Mouse (Mus musculus) large intestine, adult 2 months (tissue): ENCODE results near the gene Fosb. TPM values are rescaled to one million over a fixed set of nuclear protein-coding genes. Genes with fewer than 3 reads are reported as not detected.

Source experiments
- DNase-seq: peaks from one replicate; pipeline ENCODE4 v3.0.0-alpha.2; 2012; ENCODE audit warnings: low read depth, low spot score
- WGBS: fragments of 180-500 bp; shearing (Covaris S2); methylation state at CpG from one replicate; pipeline ENCODE4 v1.1.7; 2018; 5-methylcytosine and 5-hydroxymethylcytosine counted together
- polyA plus RNA-seq: library from polyadenylated mRNA; depleted of rRNA; stranded (reverse); fragments of >200 nt; gene quantifications from 2 replicates; pipeline ENCODE4 v1.2.3, GENCODE M21; 2012; rRNA removed

Fosb gene
- polyA plus RNA-seq, 1 experiment = 1.4 TPM

DNA sequence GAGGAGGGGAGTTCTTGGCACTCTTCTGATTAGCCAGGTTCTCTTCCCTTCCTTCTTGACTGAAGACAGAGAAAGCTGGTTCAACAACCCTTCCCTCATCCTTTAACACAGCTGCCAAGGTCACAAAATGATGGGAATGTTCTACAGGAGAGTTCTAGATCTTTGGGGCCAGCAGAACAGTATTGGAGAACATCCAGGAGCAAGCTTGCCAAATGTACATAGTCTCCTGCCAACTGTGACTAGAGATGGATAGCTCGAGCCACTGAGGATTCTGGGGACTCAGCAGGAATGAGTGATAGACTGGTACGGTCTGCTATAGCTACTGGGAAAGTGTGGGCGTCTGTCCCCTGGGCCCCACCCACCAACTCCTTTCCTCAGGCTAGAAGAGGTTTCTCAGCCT is 51.5 kb downstream of the Fosb start:
- 24% methylated on average over 3 of the region's 3 CpGs for WGBS

DNA sequence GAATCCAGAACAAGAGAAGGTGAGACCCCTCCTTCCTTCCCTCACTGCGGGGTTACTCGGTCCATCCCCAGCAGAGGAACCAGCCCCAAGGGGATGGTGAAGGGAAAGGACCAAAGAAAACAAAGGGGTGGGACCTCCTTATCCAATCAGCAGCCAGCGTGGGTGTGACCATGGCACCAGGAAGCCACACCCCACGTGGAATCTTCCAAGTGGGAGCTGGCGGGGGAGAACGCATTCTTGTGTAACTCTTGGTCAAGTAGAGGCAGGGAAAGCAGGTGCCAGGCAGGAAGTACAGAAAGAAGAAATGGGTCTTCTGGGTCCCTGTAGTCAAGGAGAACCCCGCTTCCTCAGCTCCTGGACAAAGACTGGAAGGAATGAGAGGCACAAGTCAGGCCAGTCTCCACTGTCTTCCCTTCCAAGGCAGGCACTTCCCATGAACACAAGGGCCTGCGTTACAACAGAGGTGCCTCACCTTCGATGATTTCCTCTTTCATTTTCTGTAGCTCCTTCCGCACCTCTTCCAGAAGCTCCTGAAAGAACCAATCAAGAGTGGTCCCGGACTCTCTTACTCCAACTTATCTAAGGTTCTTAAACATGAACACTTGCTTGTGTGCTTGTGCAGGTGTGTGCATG is 52.3 kb downstream of the Fosb start:
- DNase-seq = no peak
- 28% methylated on average over 11 of the region's 11 CpGs for WGBS

More for the DNA sequence above, 51.5 kb downstream of the Fosb start:
- no peak for DNase-seq

DNA sequence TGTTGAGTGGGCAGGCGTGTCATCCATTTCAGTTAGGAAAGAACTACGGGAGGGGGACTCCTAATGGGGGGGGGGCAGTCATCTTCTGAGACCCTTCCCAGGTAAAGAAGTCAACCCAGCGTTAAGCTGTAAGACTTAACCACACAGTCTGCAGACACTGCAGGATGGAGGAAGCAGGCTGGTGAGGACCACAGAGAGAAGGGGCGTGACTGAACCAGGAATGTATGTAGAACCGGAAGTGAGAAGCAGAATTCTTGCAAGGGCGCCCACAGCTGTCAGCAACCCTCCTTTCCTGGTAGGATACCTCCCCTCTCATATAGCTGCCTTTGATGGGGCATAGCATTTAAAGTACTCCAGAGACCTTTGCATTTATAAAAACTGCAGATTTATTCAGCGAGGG is 53.3 kb downstream of the Fosb start:
- WGBS = 60% methylated on average over 7 of the region's 7 CpGs
- no peak for DNase-seq

DNA sequence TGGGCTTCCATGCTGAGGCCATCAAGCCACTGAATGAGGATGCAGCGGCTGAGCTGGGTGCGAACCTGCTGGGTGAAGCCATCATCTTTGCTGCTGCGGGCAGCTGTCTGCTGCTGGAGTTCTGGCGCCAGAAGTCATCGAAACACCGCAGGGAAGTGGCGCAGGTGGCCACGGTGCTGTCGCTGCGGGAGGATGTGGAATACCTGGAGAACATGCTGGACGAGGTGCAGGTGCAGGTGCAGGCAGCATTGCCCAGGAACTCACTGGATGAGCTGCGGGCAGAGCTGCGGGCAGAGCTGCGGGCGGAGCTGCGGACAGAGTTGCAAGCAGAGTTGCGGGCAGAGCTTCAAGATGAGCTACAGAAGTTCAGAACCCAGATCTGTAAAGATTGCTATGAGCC is 54.5 kb downstream of the Fosb start:
- 87% methylated on average over 17 of the region's 17 CpGs for WGBS
- no peak for DNase-seq

DNA sequence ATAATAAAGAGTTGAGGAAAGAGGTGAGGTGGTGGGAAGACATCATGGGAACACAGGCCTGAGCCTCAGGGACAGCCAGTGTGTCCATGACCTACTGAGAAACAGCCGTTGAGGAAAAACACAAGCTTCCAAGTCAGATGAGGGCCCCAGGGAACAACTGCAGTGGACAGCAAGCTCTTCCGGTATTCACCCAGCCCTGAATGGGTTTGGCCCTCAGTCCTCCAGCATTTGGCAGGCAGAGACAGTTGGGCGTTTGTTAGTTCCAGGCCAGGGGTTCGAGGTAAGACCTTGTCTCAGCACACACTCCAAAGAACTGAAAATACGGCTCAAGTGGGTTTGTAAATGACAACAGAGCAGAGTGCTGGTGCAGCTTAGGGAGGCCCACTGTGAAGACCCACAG is 56.4 kb downstream of the Fosb start:
- 64% methylated on average over 5 of the region's 5 CpGs for WGBS
- DNase-seq = no peak

Other genes starting within 250 kb of the Fosb start
- gene Dmwd, start 233.8 kb downstream of the Fosb start, polyA plus RNA-seq = 15.3 and 15.6 TPM in 2 replicates
- 308 and 400 TPM in 2 replicates for gene Dmpk, start 226.2 kb downstream of the Fosb start, polyA plus RNA-seq
- 14.5 and 17.2 TPM in 2 replicates for gene Six5, start 215.5 kb downstream of the Fosb start, polyA plus RNA-seq
- 0.03 TPM in 1 of 2 replicates, not detected in the other for gene Gm4969, start 191.7 kb downstream of the Fosb start, polyA plus RNA-seq
- 9.8 and 10.1 TPM in 2 replicates for gene Fbxo46, start 190.2 kb downstream of the Fosb start, polyA plus RNA-seq
- gene Qpctl, start 160.8 kb downstream of the Fosb start, polyA plus RNA-seq = 7.7 and 9.8 TPM in 2 replicates
- gene Snrpd2, start 160.3 kb downstream of the Fosb start, polyA plus RNA-seq = 47.1 and 49.1 TPM in 2 replicates
- 0.67 and 0.68 TPM in 2 replicates for gene Gipr, start 143.9 kb downstream of the Fosb start, polyA plus RNA-seq
- gene Eml2, start 133.6 kb downstream of the Fosb start, polyA plus RNA-seq = 16.7 and 19.6 TPM in 2 replicates
- gene Gpr4, start 97.5 kb downstream of the Fosb start, polyA plus RNA-seq = 3.2 TPM in 2 replicates
- 33.6 and 36.3 TPM in 2 replicates for gene Opa3, start 81.7 kb downstream of the Fosb start, polyA plus RNA-seq
- 241 and 341 TPM in 2 replicates for gene Vasp, start 38.2 kb downstream of the Fosb start, polyA plus RNA-seq
- gene Ppm1n, start 30.0 kb downstream of the Fosb start, polyA plus RNA-seq = 0.33 and 1.3 TPM in 2 replicates
- 12.7 and 18.9 TPM in 2 replicates for gene Rtn2, start 27.4 kb downstream of the Fosb start, polyA plus RNA-seq
- gene Ercc1, start 34.7 kb upstream of the Fosb start, polyA plus RNA-seq = 26.9 and 31.2 TPM in 2 replicates
- 3.2 and 4.1 TPM in 2 replicates for gene Cd3eap, start 49.4 kb upstream of the Fosb start, polyA plus RNA-seq
- gene Ppp1r13l, start 49.7 kb upstream of the Fosb start, polyA plus RNA-seq = 4.8 and 5.7 TPM in 2 replicates
- gene Ercc2, start 72.0 kb upstream of the Fosb start, polyA plus RNA-seq = 28.7 and 36.5 TPM in 2 replicates
- gene Klc3, start 94.1 kb upstream of the Fosb start, polyA plus RNA-seq = 1.2 and 2.0 TPM in 2 replicates
- 56.4 and 81.7 TPM in 2 replicates for gene Ckm, start 94.7 kb upstream of the Fosb start, polyA plus RNA-seq
- gene Mark4, start 148.8 kb upstream of the Fosb start, polyA plus RNA-seq = 7.1 and 10.7 TPM in 2 replicates
- 6.0 and 6.6 TPM in 2 replicates for gene Exoc3l2, start 153.3 kb upstream of the Fosb start, polyA plus RNA-seq
- gene Bloc1s3, start 198.3 kb upstream of the Fosb start, polyA plus RNA-seq = 8.3 and 11.1 TPM in 2 replicates
- gene Trappc6a, start 198.3 kb upstream of the Fosb start, polyA plus RNA-seq = 106 and 108 TPM in 2 replicates
- gene Nkpd1, start 207.8 kb upstream of the Fosb start, polyA plus RNA-seq = 0.19 and 0.21 TPM in 2 replicates